Mouse (Mus musculus): ENCODE data around the gene Camsap2. TPM values are rescaled to one million over a fixed set of nuclear protein-coding genes. Genes with fewer than 3 reads are reported as not detected.
A peak's percentile ranks its signal among the peaks of the same experiment; 100 is the strongest.

Camsap2 gene
- polyA plus RNA-seq, 1 experiment from 2014 or later = 23.7 TPM

DNA sequence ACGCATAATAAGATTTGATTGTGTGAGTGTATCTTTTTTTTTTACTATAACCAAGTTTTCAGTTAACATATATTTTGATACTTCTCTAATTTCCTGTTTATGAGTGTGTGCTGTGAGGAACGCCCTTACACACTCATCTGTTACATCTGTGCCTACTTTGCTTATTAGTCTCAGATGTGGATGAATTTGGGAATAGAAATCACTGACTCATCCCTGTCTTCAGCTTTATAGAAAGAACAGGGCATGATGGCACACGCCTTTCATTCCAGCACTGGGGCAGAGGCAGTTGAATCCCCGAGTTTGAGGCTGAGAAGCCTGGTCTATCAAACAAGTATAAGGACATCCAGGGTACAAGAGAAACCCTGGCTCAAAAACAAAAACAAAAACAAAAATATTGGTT, 9.7 kb upstream of the Camsap2 start:
- WGBS = 72% methylated on average over 4 of the region's 4 CpGs

DNA sequence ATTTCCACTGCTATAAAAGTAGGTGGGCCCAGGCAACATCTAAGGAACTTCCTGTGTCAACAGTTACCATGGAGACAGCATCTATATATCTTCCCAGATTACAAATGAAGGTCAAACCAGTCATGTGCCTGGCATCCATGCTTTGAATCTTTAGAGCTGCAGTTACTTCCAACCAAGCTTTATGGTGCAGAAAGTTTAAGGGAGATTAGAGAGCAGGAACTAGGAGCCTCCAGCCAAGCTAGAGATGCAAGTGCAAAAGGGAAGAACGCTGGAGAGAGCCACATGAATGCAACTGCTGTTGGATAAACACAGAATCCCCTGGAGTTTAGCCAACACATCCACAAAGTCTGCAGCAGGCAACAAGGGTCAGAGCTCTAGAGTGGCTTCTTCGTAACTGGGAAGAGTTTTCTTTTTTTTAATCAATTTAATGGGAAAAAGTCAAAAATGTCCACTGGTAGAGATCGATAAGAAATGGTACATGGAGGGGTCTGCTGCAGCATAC, 4.8 kb upstream of the Camsap2 start:
- no peaks in the 10 kb centered on the region for H3K36me3 ChIP-seq (replicated peaks; ENCODE audit: control insufficient read depth, insufficient read depth, low read depth, low read length)
- no peaks in the 10 kb centered on the region for H3K4me1 ChIP-seq (ENCODE audit: control insufficient read depth, insufficient read depth, low read length)
- DNase-seq (ENCODE audit: low spot score) = no peak
- ATAC-seq (replicated peaks; ENCODE audit: insufficient number of reproducible peaks, low FRiP score, low TSS enrichment, low read depth) = no peak
- H3K9me3 ChIP-seq (replicated peaks; ENCODE audit: control insufficient read depth, low read length) = no peaks in the 10 kb centered on the region
- no peak overlapping the region for H3K4me3 ChIP-seq (ENCODE audit: low read depth, low read length)
- WGBS = 78% methylated on average over 3 of the region's 3 CpGs
- H3K9ac ChIP-seq (replicated peaks; ENCODE audit: low read length) = no peak overlapping the region
- H3K27me3 ChIP-seq (ENCODE audit: control insufficient read depth, insufficient read depth, low read length) = no peaks in the 10 kb centered on the region
- H3K4me2 ChIP-seq (ENCODE audit: low read depth, low read length) = no peak overlapping the region
- H3K27ac ChIP-seq (replicated peaks; ENCODE audit: low read depth, low read length) = no peak overlapping the region

More for the DNA sequence above, 9.7 kb upstream of the Camsap2 start:
- Histone ChIP-seq H3K36me3 (replicated peaks; ENCODE audit: control insufficient read depth, insufficient read depth, low read depth, low read length) (no peaks in the 10 kb centered on the region), H3K9ac (replicated peaks; ENCODE audit: low read length) (no peak overlapping the region), H3K9me3 (replicated peaks; ENCODE audit: control insufficient read depth, low read length) (no peaks in the 10 kb centered on the region), H3K4me2 (ENCODE audit: low read depth, low read length) (no peak overlapping the region), H3K4me3 (ENCODE audit: low read depth, low read length) (no peak overlapping the region), H3K27me3 (ENCODE audit: control insufficient read depth, insufficient read depth, low read length) (no peaks in the 10 kb centered on the region), H3K27ac (replicated peaks; ENCODE audit: low read depth, low read length) (no peak overlapping the region), H3K4me1 (ENCODE audit: control insufficient read depth, insufficient read depth, low read length) (no peaks in the 10 kb centered on the region)
- ATAC-seq (replicated peaks; ENCODE audit: insufficient number of reproducible peaks, low FRiP score, low TSS enrichment, low read depth) (no peak), DNase-seq (ENCODE audit: low spot score) (no peak)

DNA sequence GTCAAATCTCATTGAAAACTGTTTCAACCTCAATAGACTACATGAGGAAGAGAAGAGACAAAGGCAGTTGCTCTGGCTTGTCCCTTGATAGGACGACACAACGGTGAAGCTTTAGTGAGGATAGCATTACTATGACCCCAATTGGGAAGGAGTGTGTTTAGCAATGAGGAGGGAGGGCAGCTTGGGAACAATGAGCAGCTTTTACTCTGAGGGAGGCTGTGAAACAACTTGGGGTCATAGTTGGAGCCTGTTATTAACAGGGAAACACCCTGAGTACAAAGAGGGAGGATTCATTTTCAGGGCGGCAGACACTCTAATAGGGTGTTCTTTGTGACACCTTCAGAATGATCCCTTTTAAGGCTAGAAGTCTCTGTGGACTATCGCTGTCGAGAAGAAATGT, 2.2 kb upstream of the Camsap2 start:
- no peak for DNase-seq (ENCODE audit: low spot score)
- Histone ChIP-seq H3K27me3 (ENCODE audit: control insufficient read depth, insufficient read depth, low read length) (no peaks in the 10 kb centered on the region), H3K9me3 (replicated peaks; ENCODE audit: control insufficient read depth, low read length) (no peaks in the 10 kb centered on the region), H3K4me2 (ENCODE audit: low read depth, low read length) (no peak overlapping the region), H3K9ac (replicated peaks; ENCODE audit: low read length) (no peak overlapping the region), H3K36me3 (replicated peaks; ENCODE audit: control insufficient read depth, insufficient read depth, low read depth, low read length) (no peaks in the 10 kb centered on the region), H3K27ac (replicated peaks; ENCODE audit: low read depth, low read length) (no peak overlapping the region), H3K4me1 (ENCODE audit: control insufficient read depth, insufficient read depth, low read length) (peaks cover 3% of the 10 kb centered on the region), H3K4me3 (ENCODE audit: low read depth, low read length) (no peak overlapping the region)
- 42% methylated on average over 5 of the region's 5 CpGs for WGBS
- ATAC-seq (replicated peaks; ENCODE audit: insufficient number of reproducible peaks, low FRiP score, low TSS enrichment, low read depth) = no peak

DNA sequence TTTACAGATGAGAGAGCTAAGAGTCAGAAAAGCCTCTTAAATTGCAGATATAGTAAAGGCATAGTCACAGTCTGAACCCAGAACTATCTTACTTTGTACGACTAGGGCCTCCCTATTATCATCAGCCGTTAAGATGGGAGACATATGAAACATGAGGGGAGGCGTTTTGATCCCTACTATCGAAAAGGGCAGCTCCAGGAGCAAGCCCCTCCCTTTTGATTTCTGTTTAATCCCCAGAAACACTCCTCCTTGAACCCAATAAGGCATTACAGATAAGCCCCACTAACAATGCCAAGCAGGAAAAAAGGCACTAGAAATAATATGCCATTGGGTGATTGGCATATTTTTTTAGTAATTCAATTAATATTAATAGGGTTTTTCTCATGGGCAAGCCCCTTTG, 1.2 kb upstream of the Camsap2 start:
- Histone ChIP-seq H3K27ac (replicated peaks; ENCODE audit: low read depth, low read length) (no peak overlapping the region), H3K9ac (replicated peaks; ENCODE audit: low read length) (no peak overlapping the region), H3K4me3 (ENCODE audit: low read depth, low read length) (no peak overlapping the region), H3K36me3 (replicated peaks; ENCODE audit: control insufficient read depth, insufficient read depth, low read depth, low read length) (no peaks in the 10 kb centered on the region), H3K9me3 (replicated peaks; ENCODE audit: control insufficient read depth, low read length) (no peaks in the 10 kb centered on the region), H3K4me2 (ENCODE audit: low read depth, low read length) (no peak overlapping the region), H3K27me3 (ENCODE audit: control insufficient read depth, insufficient read depth, low read length) (no peaks in the 10 kb centered on the region), H3K4me1 (ENCODE audit: control insufficient read depth, insufficient read depth, low read length) (peaks cover 3% of the 10 kb centered on the region)
- WGBS = 55% methylated on average over 4 of the region's 4 CpGs
- no peak for ATAC-seq (replicated peaks; ENCODE audit: insufficient number of reproducible peaks, low FRiP score, low TSS enrichment, low read depth)
- DNase-seq (ENCODE audit: low spot score) = no peak

DNA sequence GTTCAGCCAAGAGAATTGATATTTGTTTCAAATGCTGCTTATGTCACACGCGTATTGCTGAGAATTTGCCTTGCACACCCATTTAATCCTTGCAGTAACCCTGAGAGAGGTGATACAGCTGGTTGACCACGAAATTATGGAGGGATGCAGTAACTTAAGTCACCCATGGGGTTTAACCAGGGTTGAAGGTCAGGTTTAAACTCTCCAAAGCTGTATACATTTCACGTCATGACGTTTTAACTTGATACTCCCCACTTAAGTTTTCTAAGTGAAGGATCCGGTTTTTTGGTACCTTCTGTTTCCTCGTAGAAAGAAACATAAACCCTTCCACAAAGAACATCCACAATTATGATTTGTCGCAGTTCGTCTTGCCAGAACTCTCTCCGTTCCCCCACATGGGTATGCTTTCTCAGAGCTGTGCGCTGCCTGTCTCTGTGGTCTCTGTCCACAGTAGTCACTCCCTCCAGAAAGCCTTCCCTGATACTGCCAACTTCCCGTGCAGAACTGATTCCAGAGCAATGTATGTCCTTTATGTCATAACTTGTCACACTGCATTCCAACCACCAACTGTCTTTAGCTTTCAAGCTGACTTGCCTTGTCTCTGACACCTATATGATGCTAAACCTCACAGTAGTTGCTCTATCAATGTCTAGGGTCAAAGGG, 600 bp upstream of the Camsap2 start:
- H3K27ac ChIP-seq (replicated peaks; ENCODE audit: low read depth, low read length) = 0 out of 2 replicates have a peak overlapping the region, but pooled peaks have one; percentile 15
- DNase-seq (ENCODE audit: low spot score) (peak; percentile 61), ATAC-seq (replicated peaks; ENCODE audit: insufficient number of reproducible peaks, low FRiP score, low TSS enrichment, low read depth) (peak; percentile 53)
- H3K27me3 ChIP-seq (ENCODE audit: control insufficient read depth, insufficient read depth, low read length) = no peaks in the 10 kb centered on the region
- H3K4me2 ChIP-seq (ENCODE audit: low read depth, low read length) = peak overlapping the region; percentile 72
- no peaks in the 10 kb centered on the region for H3K9me3 ChIP-seq (replicated peaks; ENCODE audit: control insufficient read depth, low read length)
- H3K36me3 ChIP-seq (replicated peaks; ENCODE audit: control insufficient read depth, insufficient read depth, low read depth, low read length) = no peaks in the 10 kb centered on the region
- WGBS = 4% methylated on average over 12 of the region's 12 CpGs
- peaks cover 3% of the 10 kb centered on the region for H3K4me1 ChIP-seq (ENCODE audit: control insufficient read depth, insufficient read depth, low read length)
- peak overlapping the region; percentile 96 for H3K9ac ChIP-seq (replicated peaks; ENCODE audit: low read length)
- H3K4me3 ChIP-seq (ENCODE audit: low read depth, low read length) = peak overlapping the region; percentile 95

DNA sequence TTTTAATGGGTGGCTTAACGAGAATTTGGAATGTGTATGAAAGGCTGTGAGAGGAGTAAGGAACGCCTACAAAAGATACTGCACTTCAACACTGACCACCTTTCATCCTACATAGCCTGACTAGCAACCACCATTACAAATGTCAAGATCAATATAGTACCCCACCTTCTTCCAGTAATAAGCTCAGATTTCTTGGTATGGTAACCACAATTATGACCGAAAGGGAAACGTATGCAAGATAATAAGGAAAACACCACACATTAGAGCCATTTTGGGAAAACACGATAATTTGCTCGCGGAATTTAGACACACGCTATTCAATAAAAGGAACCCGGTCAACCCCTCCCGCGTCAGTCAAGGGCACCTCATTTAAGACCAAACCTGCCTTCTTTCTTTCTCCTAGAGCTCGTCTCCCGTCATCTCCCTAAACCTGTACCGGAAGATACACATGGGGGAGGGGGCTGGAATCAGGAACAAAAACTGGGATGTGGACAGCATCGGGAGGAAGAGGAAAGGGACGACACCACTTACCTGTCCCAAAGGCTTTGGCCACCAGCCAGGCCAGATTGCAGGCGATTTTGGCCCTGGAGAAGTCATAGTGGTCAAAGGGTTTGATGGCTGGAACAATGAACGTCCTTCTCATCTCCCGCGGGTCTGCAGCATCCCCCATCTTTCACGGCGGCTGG, 993 bp downstream of the Camsap2 start:
- under 1% methylated on average over 22 of the region's 22 CpGs for WGBS

DNA sequence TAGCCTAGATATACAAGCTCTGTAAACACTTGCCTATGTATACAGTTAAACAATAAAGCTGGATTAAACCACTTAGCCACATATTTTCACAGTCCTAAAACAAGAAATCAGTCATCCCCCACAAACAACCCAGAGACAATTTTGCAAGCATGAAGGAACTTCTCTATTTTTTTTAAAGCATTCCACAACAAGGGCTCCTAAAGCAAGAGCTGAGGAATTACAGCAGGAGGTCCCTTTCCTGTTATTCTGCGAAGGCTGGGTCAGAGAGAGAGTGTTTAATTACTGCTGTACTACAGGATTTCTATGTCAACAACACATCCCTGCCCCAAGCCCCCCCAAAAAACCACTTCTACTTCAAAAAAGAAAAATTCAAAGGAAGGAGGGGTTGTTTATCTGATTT, 1.6 kb downstream of the Camsap2 start:
- Histone ChIP-seq H3K4me2 (ENCODE audit: low read depth, low read length) (peak overlapping the region; percentile 72), H3K27me3 (ENCODE audit: control insufficient read depth, insufficient read depth, low read length) (no peaks in the 10 kb centered on the region), H3K36me3 (replicated peaks; ENCODE audit: control insufficient read depth, insufficient read depth, low read depth, low read length) (no peaks in the 10 kb centered on the region; the same call in 1 of the 2 replicates), H3K4me3 (ENCODE audit: low read depth, low read length) (peak overlapping the region; percentile 95), H3K9ac (replicated peaks; ENCODE audit: low read length) (peak overlapping the region; percentile 37; the same call in 1 of the 2 replicates), H3K4me1 (ENCODE audit: control insufficient read depth, insufficient read depth, low read length) (peaks cover 3% of the 10 kb centered on the region), H3K27ac (replicated peaks; ENCODE audit: low read depth, low read length) (no peak overlapping the region), H3K9me3 (replicated peaks; ENCODE audit: control insufficient read depth, low read length) (no peaks in the 10 kb centered on the region)
- no peak for DNase-seq (ENCODE audit: low spot score)
- ATAC-seq (replicated peaks; ENCODE audit: insufficient number of reproducible peaks, low FRiP score, low TSS enrichment, low read depth) = no peak
- 0% methylated on average over 1 of the region's 1 CpGs for WGBS

More for the DNA sequence above, 993 bp downstream of the Camsap2 start:
- peak; percentile 32 for DNase-seq (ENCODE audit: low spot score)
- Histone ChIP-seq H3K9ac (replicated peaks; ENCODE audit: low read length) (peak overlapping the region; percentile 96), H3K4me1 (ENCODE audit: control insufficient read depth, insufficient read depth, low read length) (peaks cover 3% of the 10 kb centered on the region), H3K4me2 (ENCODE audit: low read depth, low read length) (peak overlapping the region; percentile 72), H3K36me3 (replicated peaks; ENCODE audit: control insufficient read depth, insufficient read depth, low read depth, low read length) (no peaks in the 10 kb centered on the region; the same call in 1 of the 2 replicates), H3K27me3 (ENCODE audit: control insufficient read depth, insufficient read depth, low read length) (no peaks in the 10 kb centered on the region), H3K9me3 (replicated peaks; ENCODE audit: control insufficient read depth, low read length) (no peaks in the 10 kb centered on the region), H3K4me3 (ENCODE audit: low read depth, low read length) (peak overlapping the region; percentile 95), H3K27ac (replicated peaks; ENCODE audit: low read depth, low read length) (peak overlapping the region; percentile 93; the same call in 1 of the 2 replicates)
- ATAC-seq (replicated peaks; ENCODE audit: insufficient number of reproducible peaks, low FRiP score, low TSS enrichment, low read depth) = no peak

DNA sequence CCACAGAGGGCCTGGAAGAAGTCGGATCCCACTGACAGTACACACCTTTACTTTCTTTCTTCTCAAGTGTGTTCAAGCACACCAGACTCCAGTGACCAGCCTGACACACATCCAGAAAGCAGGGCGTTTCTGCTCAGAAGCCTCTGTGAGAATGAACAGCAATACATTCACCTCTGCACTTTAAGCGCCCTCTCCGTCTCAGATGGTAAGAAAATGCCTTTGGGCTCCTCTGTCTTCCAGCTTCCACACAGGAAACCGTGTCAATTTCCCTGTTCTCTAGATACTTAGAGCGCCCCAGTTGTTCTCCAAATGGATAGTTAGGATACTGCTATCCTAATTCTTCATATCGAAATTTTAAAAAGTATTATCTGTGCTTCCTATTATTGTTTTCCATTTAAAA, 2.2 kb downstream of the Camsap2 start:
- H3K27ac ChIP-seq (replicated peaks; ENCODE audit: low read depth, low read length) = no peak overlapping the region
- H3K27me3 ChIP-seq (ENCODE audit: control insufficient read depth, insufficient read depth, low read length) = no peaks in the 10 kb centered on the region
- WGBS = 19% methylated on average over 7 of the region's 7 CpGs
- no peaks in the 10 kb centered on the region for H3K9me3 ChIP-seq (replicated peaks; ENCODE audit: control insufficient read depth, low read length)
- H3K9ac ChIP-seq (replicated peaks; ENCODE audit: low read length) = peak overlapping the region; percentile 38; the same call in 1 of the 2 replicates
- H3K4me2 ChIP-seq (ENCODE audit: low read depth, low read length) = peak overlapping the region; percentile 74
- ATAC-seq (replicated peaks; ENCODE audit: insufficient number of reproducible peaks, low FRiP score, low TSS enrichment, low read depth) (no peak), DNase-seq (ENCODE audit: low spot score) (peak; percentile 52)
- H3K4me3 ChIP-seq (ENCODE audit: low read depth, low read length) = peak overlapping the region; percentile 95
- peaks cover 3% of the 10 kb centered on the region for H3K4me1 ChIP-seq (ENCODE audit: control insufficient read depth, insufficient read depth, low read length)
- no peaks in the 10 kb centered on the region; the same call in 1 of the 2 replicates for H3K36me3 ChIP-seq (replicated peaks; ENCODE audit: control insufficient read depth, insufficient read depth, low read depth, low read length)

Measured in embryonic facial prominence, embryonic 11.5 days (tissue).